Mouse (Mus musculus) regulatory T cell (primary cell): Measurements from ENCODE around the gene Prdx1.
"Not testable (repeated sequence)": the region's sequence is repeated elsewhere in the genome, so short reads cannot be mapped to it uniquely, and the experiment has no call there.

ENCODE experiments used
- in situ Hi-C: fragments of 300-600 bp; cut with MboI, MseI; formaldehyde crosslinking; loops from one replicate; pipeline ENCODE4 v1.15.1; 2025; ENCODE audit warnings: high pct_unique_total_duplicates

The Prdx1 gene

GRCm38 (mm10) chr4:116677808-116678207 is 7.5 kb upstream of the Prdx1 start:
- in situ Hi-C loops = no loop called here

- in situ Hi-C loops = no loop called here
Measured at GRCm38 (mm10) chr4:116679141-116679540, 6.2 kb upstream of the Prdx1 start.

- in situ Hi-C loops = not testable (repeated sequence)
Measured at GRCm38 (mm10) chr4:116680521-116680920, 4.8 kb upstream of the Prdx1 start.

- in situ Hi-C loops = no loop called here
Measured at GRCm38 (mm10) chr4:116683957-116684356, 1.4 kb upstream of the Prdx1 start.

- in situ Hi-C loops = loop anchor here (5.0 kb wide), 1 partner anchor 57 kb away; the partner anchor contains the start of gene Nasp
Measured at GRCm38 (mm10) chr4:116684665-116685064, 679 bp upstream of the Prdx1 start.

- in situ Hi-C loops = loop anchor here (5.0 kb wide), 1 partner anchor 60 kb away; the partner anchor contains the start of gene Nasp
Measured at GRCm38 (mm10) chr4:116687041-116687440, 1.7 kb downstream of the Prdx1 start.

- in situ Hi-C loops = loop anchor here (5.0 kb wide), 1 partner anchor 62 kb away; the partner anchor contains the start of gene Nasp
Measured at GRCm38 (mm10) chr4:116689309-116689876, 4.0 kb downstream of the Prdx1 start.

GRCm38 (mm10) chr4:116692146-116692545 is 6.8 kb downstream of the Prdx1 start:
- in situ Hi-C loops = no loop called here

- in situ Hi-C loops = no loop called here
Measured at GRCm38 (mm10) chr4:116693785-116694184, 8.4 kb downstream of the Prdx1 start.

GRCm38 (mm10) chr4:116698693-116699342 is 13.5 kb downstream of the Prdx1 start:
- in situ Hi-C loops = no loop called here

- in situ Hi-C loops = no loop called here
Measured at GRCm38 (mm10) chr4:116700964-116701363, 15.6 kb downstream of the Prdx1 start.

GRCm38 (mm10) chr4:116703804-116704203 is 18.5 kb downstream of the Prdx1 start:
- in situ Hi-C loops = no loop called here

GRCm38 (mm10) chr4:116707666-116708065 is 22.3 kb downstream of the Prdx1 start:
- in situ Hi-C loops = no loop called here

GRCm38 (mm10) chr4:116708201-116708764 is 22.9 kb downstream of the Prdx1 start, which contains the start of the genes Mmachc and Ccdc163:
TSS of gene Mmachc (minus strand) at chr4:116708406.
TSS of gene Ccdc163 (plus strand) at chr4:116708509.
- in situ Hi-C loops = no loop called here

GRCm38 (mm10) chr4:116708791-116709390 is 23.5 kb downstream of the Prdx1 start:
- in situ Hi-C loops = no loop called here

GRCm38 (mm10) chr4:116710154-116710553 is 24.8 kb downstream of the Prdx1 start:
- in situ Hi-C loops = no loop called here

- in situ Hi-C loops = no loop called here
Measured at GRCm38 (mm10) chr4:116712536-116712935, 27.2 kb downstream of the Prdx1 start.

- in situ Hi-C loops = no loop called here
Measured at GRCm38 (mm10) chr4:116719396-116719795, 34.1 kb downstream of the Prdx1 start.

GRCm38 (mm10) chr4:116720343-116721097 is 35.2 kb downstream of the Prdx1 start, which contains the start of gene Tesk2:
TSS of gene Tesk2 (plus strand) at chr4:116720948.
- in situ Hi-C loops = loop anchor here (5.0 kb wide), 1 partner anchor 67 kb away; no protein-coding TSS in a partner anchor

- in situ Hi-C loops = loop anchor here (5.0 kb wide), 1 partner anchor 66 kb away; no protein-coding TSS in a partner anchor
Measured at GRCm38 (mm10) chr4:116721098-116721628, 35.8 kb downstream of the Prdx1 start.

GRCm38 (mm10) chr4:116722230-116722629 is 36.9 kb downstream of the Prdx1 start:
- in situ Hi-C loops = loop anchor here (5.0 kb wide), 1 partner anchor 65 kb away; no protein-coding TSS in a partner anchor
